8 mouse cellular contexts compared by ENCODE assay signal in the genomic region with DNA sequence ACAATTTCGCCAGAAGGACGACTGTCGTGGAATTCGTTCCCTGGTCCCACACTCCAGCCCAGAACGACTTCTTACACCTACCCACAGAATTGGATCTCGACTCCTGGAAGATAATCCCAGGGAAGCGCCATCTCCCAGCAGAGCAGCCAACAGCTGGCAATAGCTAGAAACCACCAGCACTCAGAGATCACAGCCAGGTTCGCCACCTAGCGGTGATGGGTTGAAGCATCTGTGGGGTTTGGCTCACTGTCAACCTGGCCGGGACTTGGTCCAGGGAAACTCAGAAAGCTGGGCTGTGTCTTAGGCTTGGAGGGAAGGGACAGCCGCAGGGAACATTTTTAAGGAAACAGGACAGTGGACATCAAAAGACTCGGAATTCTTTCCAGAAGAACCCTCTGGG. TPM values are rescaled to one million over a fixed set of nuclear protein-coding genes. Genes with fewer than 3 reads are reported as not detected.
DNase-seq lines count a peak whose midpoint lies in the region; ATAC-seq and TF ChIP-seq lines count a peak whose summit lies in the region.

No protein-coding gene starts in this region.

- TF ChIP-seq POLR2A in lung, adult 2 months (IDR thresholded peaks at IDR 0.05; ENCODE audit: borderline replicate concordance, extremely low read depth, low read depth, low read length): no peak

- H3K9ac ChIP-seq in ES-E14 (ENCODE audit: insufficient read depth, low read depth, low read length, poor library complexity, severe bottlenecking): peak overlapping the region; percentile 54; the same call in 1 of the 2 replicates
- H3K9ac ChIP-seq in forebrain, embryonic 16.5 days (replicated peaks; ENCODE audit: low read depth, low read length): no peak overlapping the region

- no peaks in the 10 kb centered on the region for H3K36me3 ChIP-seq in ES-E14 (ENCODE audit: control insufficient read depth, insufficient read depth, low read length, poor library complexity, severe bottlenecking)
- H3K36me3 ChIP-seq in forebrain, embryonic 16.5 days (ENCODE audit: control insufficient read depth, insufficient read depth): no peaks in the 10 kb centered on the region

- H3K4me1 ChIP-seq in ES-E14 (ENCODE audit: control insufficient read depth in 2 of 2, insufficient read depth in 2 of 2, low read length in 2 of 2, poor library complexity in 1 of 2): peaks cover 9 to 19% of the 10 kb centered on the region in 2 experiments; a peak in 3 of 4 replicates
- peaks cover 2% of the 10 kb centered on the region; the same call in 1 of the 2 replicates for H3K4me1 ChIP-seq in forebrain, embryonic 16.5 days (replicated peaks; ENCODE audit: control insufficient read depth, insufficient read depth, low read length)
- no peaks in the 10 kb centered on the region; the same call in 1 of the 2 replicates for H3K4me1 ChIP-seq in lung, adult 2 months (ENCODE audit: control insufficient read depth, insufficient read depth, low read length)

- intact Hi-C loops in heart, postnatal 36 days (cut with DNase I): loop anchor here (1.0 kb wide), 1 partner anchor 80 kb away; no protein-coding TSS in a partner anchor

- peak overlapping the region; percentile 6 to 41; a peak in 2 of 4 replicates for H3K4me3 ChIP-seq in ES-E14 (ENCODE audit: insufficient read depth in 1 of 2, low read depth in 1 of 2, low read length in 2 of 2, poor library complexity in 1 of 2, severe bottlenecking in 1 of 2)
- H3K4me3 ChIP-seq in forebrain, embryonic 16.5 days (replicated peaks; ENCODE audit: low read length): peak overlapping the region; percentile 30
- peak overlapping the region; percentile 56 for H3K4me3 ChIP-seq in layer of hippocampus, adult 2 months
- no peak overlapping the region for H3K4me3 ChIP-seq in lung, adult 2 months (replicated peaks; ENCODE audit: extremely low read depth, low read depth, low read length)

- no peaks in the 10 kb centered on the region for H3K27me3 ChIP-seq in forebrain, embryonic 16.5 days (replicated peaks; ENCODE audit: control insufficient read depth, insufficient read depth, low read length)

- DNase-seq in ES-E14 (ENCODE audit: low read depth, low spot score): peak; percentile 71
- DNase-seq in cerebellum, adult 11-12 months: peak; percentile 88
- peak; percentile 95 to 96 for DNase-seq in heart, postnatal 36 days
- peak; percentile 92 to 96 for DNase-seq in layer of hippocampus, adult 2 months (ENCODE audit: low spot score in 2 of 2)
- peak; percentile 87 for DNase-seq in lung, adult 2 months
- DNase-seq in testis, postnatal 14 days (ENCODE audit: low spot score): peak; percentile 79

- in situ Hi-C loops in ES-E14 (cut with MboI; ENCODE audit: low sequenced_read_pairs in 2 of 2, unreplicated experiment in 2 of 2): no loop called here

- H3K4me2 ChIP-seq in forebrain, embryonic 16.5 days (ENCODE audit: low read length): peak overlapping the region; percentile 49

- WGBS in forebrain, embryonic 16.5 days: 3% methylated on average over 12 of the region's 12 CpGs
- whole genome bisulfite sequencing in lung, adult 2 months: 4% methylated on average over 12 of the region's 12 CpGs

- no peaks in the 10 kb centered on the region for H3K9me3 ChIP-seq in ES-E14 (ENCODE audit: control insufficient read depth, insufficient read depth, low read depth, low read length)
- no peaks in the 10 kb centered on the region; the same call in 1 of the 2 replicates for H3K9me3 ChIP-seq in forebrain, embryonic 16.5 days (ENCODE audit: control insufficient read depth, low read length)

- peak; percentile 93 for TF ChIP-seq CTCF in layer of hippocampus, adult 2 months (conservative IDR thresholded peaks at IDR 0.05)
- peak; percentile 97 for TF ChIP-seq CTCF in lung, adult 2 months (IDR thresholded peaks at IDR 0.05; ENCODE audit: insufficient read depth, low read length)

- ATAC-seq in forebrain, embryonic 16.5 days: peak; percentile 80
- peak; percentile 77 for ATAC-seq in neutrophil, adult 5-6 weeks (ENCODE audit: extremely low read depth, insufficient number of reproducible peaks, low FRiP score, poor library complexity, severe bottlenecking)

- no peak overlapping the region; the same call in 1 of the 2 replicates for H3K27ac ChIP-seq in ES-E14 (ENCODE audit: insufficient read depth, low read depth, low read length, poor library complexity, severe bottlenecking)
- no peak overlapping the region for H3K27ac ChIP-seq in forebrain, embryonic 16.5 days (ENCODE audit: low read length)
- H3K27ac ChIP-seq in layer of hippocampus, adult 2 months: peak overlapping the region; percentile 88

TF ChIP-seq in ES-E14, 5 proteins besides CTCF, POLR2A, EP300 and RAD21:
- TF ChIP-seq ZNF384 (IDR thresholded peaks at IDR 0.05; ENCODE audit: low read depth, low read length) (no peak), CHD2 (IDR thresholded peaks at IDR 0.05; ENCODE audit: low read depth, low read length) (no peak)

RNA-seq across cellular contexts. Expression of a gene that starts 19.3 kb away (rescaled TPM):
- total RNA-seq in ES-E14 (2012; rRNA removed): 0.62 and 0.90 TPM in 2 replicates
- polyA plus RNA-seq in forebrain, embryonic 16.5 days (2015; fragmentation: Nextera tagmentation; extraction: Ambion mirVana): 0.23 and 1.1 TPM in 2 replicates
- under 1 TPM; 0.57 to 0.58 TPM for total RNA-seq in heart, postnatal 36 days (2021)
- total RNA-seq in layer of hippocampus, adult 2 months (2021): 1 to 10 TPM; 5.2 to 6.1 TPM
- 0.12 and 0.31 TPM in 2 replicates for polyA plus RNA-seq in lung, adult 2 months (2012; rRNA removed)
- total RNA-seq in neutrophil, adult 5-6 weeks (2017): not detected in 2 replicates

RNA-seq across cellular contexts. Expression of a gene that starts 32.9 kb away (rescaled TPM):
- total RNA-seq in ES-E14 (2012; rRNA removed): 269 and 331 TPM in 2 replicates
- 549 and 607 TPM in 2 replicates for polyA plus RNA-seq in forebrain, embryonic 16.5 days (2015; fragmentation: Nextera tagmentation; extraction: Ambion mirVana)
- total RNA-seq in heart, postnatal 36 days (2021): 100 to 1,000 TPM; 130 to 152 TPM
- 100 to 1,000 TPM; 253 to 260 TPM for total RNA-seq in layer of hippocampus, adult 2 months (2021)
- polyA plus RNA-seq in lung, adult 2 months (2012; rRNA removed): 48.5 and 68.3 TPM in 2 replicates
- total RNA-seq in neutrophil, adult 5-6 weeks (2017): 424 and 432 TPM in 2 replicates
